8 mouse cellular contexts compared by ENCODE assay signal in genomic region chr4:124575269-124575954, GRCm38 (mm10). TPM values are rescaled to one million over a fixed set of nuclear protein-coding genes. Genes with fewer than 3 reads are reported as not detected.
DNase-seq lines count a peak whose midpoint lies in the region; ATAC-seq and TF ChIP-seq lines count a peak whose summit lies in the region.

No protein-coding gene starts in this region.

- under 1% methylated on average over 43 of the region's 61 CpGs for WGBS in embryonic facial prominence, embryonic 14.5 days
- under 1% methylated on average over 57 of the region's 61 CpGs for WGBS in hindbrain, embryonic 11.5 days
- under 1% methylated on average over 61 of the region's 61 CpGs for WGBS in limb, embryonic 12.5 days

- H3K4me1 ChIP-seq in embryonic facial prominence, embryonic 14.5 days (ENCODE audit: control insufficient read depth, insufficient read depth, low read length): peaks cover 13% of the 10 kb centered on the region; the same call in 1 of the 2 replicates
- 0 out of 2 replicates have a peak, but pooled peaks cover 2% of the 10 kb centered on the region for H3K4me1 ChIP-seq in hindbrain, embryonic 11.5 days (replicated peaks; ENCODE audit: control insufficient read depth, insufficient read depth, low read length)
- H3K4me1 ChIP-seq in limb, embryonic 12.5 days (replicated peaks): peaks cover 14% of the 10 kb centered on the region

- peak overlapping the region; percentile 58 for H3K9ac ChIP-seq in embryonic facial prominence, embryonic 14.5 days (ENCODE audit: low read depth, low read length)
- peak overlapping the region; percentile 65 for H3K9ac ChIP-seq in hindbrain, embryonic 11.5 days (ENCODE audit: low read depth, low read length)
- peak overlapping the region; percentile 61 for H3K9ac ChIP-seq in limb, embryonic 12.5 days (replicated peaks)

- peak; percentile 44; the same call in 1 of the 2 replicates for ATAC-seq in embryonic facial prominence, embryonic 14.5 days (ENCODE audit: low read depth)
- peak; percentile 47; the same call in 1 of the 2 replicates for ATAC-seq in hindbrain, embryonic 11.5 days (ENCODE audit: low FRiP score)
- no peak for ATAC-seq in limb, embryonic 12.5 days (ENCODE audit: insufficient number of reproducible peaks, insufficient read depth, low FRiP score, low TSS enrichment, low read depth)
- no peak for ATAC-seq in inflammation-experienced regulatory T-cells, adult 6 months

- peak overlapping the region; percentile 55 for H3K27ac ChIP-seq in left cerebral cortex, adult 2 months
- H3K27ac ChIP-seq in embryonic facial prominence, embryonic 14.5 days (replicated peaks; ENCODE audit: low read depth, low read length): no peak overlapping the region
- H3K27ac ChIP-seq in hindbrain, embryonic 11.5 days (ENCODE audit: low read depth, low read length): no peak overlapping the region
- no peak overlapping the region for H3K27ac ChIP-seq in limb, embryonic 12.5 days

- peak overlapping the region; percentile 34 for H3K4me3 ChIP-seq in left cerebral cortex, adult 2 months
- H3K4me3 ChIP-seq in embryonic facial prominence, embryonic 14.5 days (ENCODE audit: low read depth, low read length): peak overlapping the region; percentile 51
- H3K4me3 ChIP-seq in hindbrain, embryonic 11.5 days (ENCODE audit: low read depth, low read length): peak overlapping the region; percentile 45
- peak overlapping the region; percentile 48 for H3K4me3 ChIP-seq in limb, embryonic 12.5 days (replicated peaks)

- peaks cover 49% of the 10 kb centered on the region for H3K27me3 ChIP-seq in embryonic facial prominence, embryonic 14.5 days (replicated peaks; ENCODE audit: control insufficient read depth, insufficient read depth, low read length)
- peaks cover 37% of the 10 kb centered on the region for H3K27me3 ChIP-seq in hindbrain, embryonic 11.5 days (ENCODE audit: control insufficient read depth, insufficient read depth, low read length)
- peaks cover 83% of the 10 kb centered on the region for H3K27me3 ChIP-seq in limb, embryonic 12.5 days

- peak overlapping the region; percentile 93 for H3K4me2 ChIP-seq in embryonic facial prominence, embryonic 14.5 days (ENCODE audit: low read depth, low read length)
- H3K4me2 ChIP-seq in hindbrain, embryonic 11.5 days (replicated peaks; ENCODE audit: low read depth, low read length): peak overlapping the region; percentile 96
- H3K4me2 ChIP-seq in limb, embryonic 12.5 days: peak overlapping the region; percentile 89

- peak; percentile 34 to 66 for DNase-seq in left cerebral cortex, adult 2 months (ENCODE audit: extremely low spot score in 1 of 2, low spot score in 2 of 2)
- DNase-seq in left cerebral cortex, postnatal 4 days: no peak
- DNase-seq in embryonic facial prominence, embryonic 14.5 days (ENCODE audit: low spot score): peak; percentile 35
- peak; percentile 59 for DNase-seq in hindbrain, embryonic 11.5 days (ENCODE audit: low spot score)
- peak; percentile 78 for DNase-seq in right cerebral cortex, adult 18-20 months
- DNase-seq in urinary bladder, postnatal 4 days (ENCODE audit: low spot score in 2 of 2): no peak

- no peaks in the 10 kb centered on the region for H3K36me3 ChIP-seq in embryonic facial prominence, embryonic 14.5 days (ENCODE audit: control insufficient read depth, insufficient read depth, low read length)
- no peaks in the 10 kb centered on the region for H3K36me3 ChIP-seq in hindbrain, embryonic 11.5 days (ENCODE audit: control insufficient read depth, insufficient read depth, low read length)
- H3K36me3 ChIP-seq in limb, embryonic 12.5 days: no peaks in the 10 kb centered on the region

- TF ChIP-seq CTCF in left cerebral cortex, adult 2 months (IDR thresholded peaks at IDR 0.05): no peak

- H3K9me3 ChIP-seq in embryonic facial prominence, embryonic 14.5 days (ENCODE audit: control insufficient read depth, low read length): no peaks in the 10 kb centered on the region
- H3K9me3 ChIP-seq in hindbrain, embryonic 11.5 days (ENCODE audit: control insufficient read depth, low read length): no peaks in the 10 kb centered on the region
- H3K9me3 ChIP-seq in limb, embryonic 12.5 days: no peaks in the 10 kb centered on the region

- intact Hi-C loops in left cerebral cortex, adult 2 months (cut with DNase I): loop anchor here (1.0 to 5.0 kb wide), 3 partner anchors 20 to 177 kb away; partner anchors contain the start of gene Pou3f1
- intact Hi-C loops in left cerebral cortex, postnatal 4 days (cut with DNase I): no loop called here

RNA-seq across cellular contexts. Expression of gene 3100002H09Rik, which starts 35.2 kb away (rescaled TPM):
- under 1 TPM in 1 of 2 experiments, not detected in 1; 0.70 TPM for total RNA-seq in left cerebral cortex, adult 2 months (2021)
- 1 to 10 TPM in 1 of 2 experiments, under 1 TPM in 1; 0.99 to 1.5 TPM for total RNA-seq in left cerebral cortex, postnatal 4 days (2021)
- polyA plus RNA-seq in embryonic facial prominence, embryonic 14.5 days (2014; fragmentation: Nextera tagmentation; extraction: Ambion mirVana): 0.47 TPM in 1 of 2 replicates, not detected in the other
- polyA plus RNA-seq in hindbrain, embryonic 11.5 days (2014; fragmentation: Nextera tagmentation; extraction: Ambion mirVana): 0.40 and 0.53 TPM in 2 replicates
- not detected in 2 replicates for polyA plus RNA-seq in limb, embryonic 12.5 days (2016; fragmentation: Nextera tagmentation; extraction: Ambion mirVana)
- polyA plus RNA-seq in inflammation-experienced regulatory T-cells, adult 6 months (2017; shearing (Covaris generic)): not detected

Comparison
In these comparisons a context has a peak if more than half of its experiments do, and no peak if none do; other contexts are left out.
1. DNase-seq: peak in left cerebral cortex, adult 2 months (2 of 2), embryonic facial prominence, embryonic 14.5 days (single experiment), hindbrain, embryonic 11.5 days (single experiment) and right cerebral cortex, adult 18-20 months (single experiment); none in left cerebral cortex, postnatal 4 days (single experiment) and urinary bladder, postnatal 4 days (0 of 2).
2. ATAC-seq: peak in embryonic facial prominence, embryonic 14.5 days (single experiment) and hindbrain, embryonic 11.5 days (single experiment); none in limb, embryonic 12.5 days (single experiment) and inflammation-experienced regulatory T-cells, adult 6 months (single experiment).
3. Peak in every context shown above with its lines, with median percentiles within 50 percentile points of each other: H3K4me3 ChIP-seq, H3K4me2 ChIP-seq and H3K9ac ChIP-seq.